Mouse (Mus musculus) intestine, embryonic 15.5 days (tissue): ENCODE measurements around the gene Ift52. TPM values are rescaled to one million over a fixed set of nuclear protein-coding genes. Genes with fewer than 3 reads are reported as not detected.

Experiments used
- ATAC-seq: fragments of 200-750 bp; cut with Nextera tagmentation; 2 replicates; pipeline ENCODE4 v1.8.0; 2017; ENCODE audit warnings: moderate TSS enrichment, moderate library complexity
- H3K27ac ChIP-seq: fragments of 300-500 bp; sonication (generic); 2 replicates; pipeline ENCODE4 v1.5.1; 2015; ENCODE audit warnings: mild to moderate bottlenecking, inconsistent platforms
- H3K27me3 ChIP-seq: fragments of 300-500 bp; sonication (generic); replicated peaks from 2 replicates; pipeline ENCODE4 v1.6.1; 2015; ENCODE audit warnings: inconsistent platforms
- H3K36me3 ChIP-seq: fragments of 300-500 bp; sonication (generic); 2 replicates; pipeline ENCODE4 v1.6.1; 2015; ENCODE audit warnings: inconsistent platforms
- H3K4me1 ChIP-seq: fragments of 300-500 bp; sonication (generic); replicated peaks from 2 replicates; pipeline ENCODE4 v1.6.1; 2015; ENCODE audit warnings: inconsistent platforms
- H3K4me2 ChIP-seq: fragments of 300-500 bp; sonication (generic); replicated peaks from 2 replicates; pipeline ENCODE4 v1.6.1; 2015; ENCODE audit warnings: mild to moderate bottlenecking, inconsistent platforms
- H3K4me3 ChIP-seq: fragments of 300-500 bp; sonication (generic); replicated peaks from 2 replicates; pipeline ENCODE4 v1.5.1; 2015; ENCODE audit warnings: inconsistent platforms
- H3K9ac ChIP-seq: fragments of 300-500 bp; sonication (generic); 2 replicates; pipeline ENCODE4 v1.6.1; 2015; ENCODE audit warnings: inconsistent platforms
- H3K9me3 ChIP-seq: fragments of 300-500 bp; sonication (generic); 2 replicates; pipeline ENCODE4 v1.6.1; 2016; ENCODE audit warnings: inconsistent platforms
- WGBS: fragments of 180-500 bp; shearing (Covaris S2); methylation state at CpG from one replicate; pipeline ENCODE4 v1.1.7; 2015; 5-methylcytosine and 5-hydroxymethylcytosine counted together
- polyA plus RNA-seq: library from polyadenylated mRNA; unstranded; fragments of >200 nt; fragmentation: Nextera tagmentation; extraction: Ambion mirVana; gene quantifications from 2 replicates; pipeline ENCODE4 v1.2.1, GENCODE M21; 2015

The Ift52 gene
- polyA plus RNA-seq, 1 experiment from 2014 or later = 47.7 TPM

GRCm38 (mm10) chr2:163084519-163084918 lies 67.4 kb downstream of the Ift52 start:
- no peak for ATAC-seq
- Histone ChIP-seq H3K27ac (no peak overlapping the region), H3K36me3 (no peaks in the 10 kb centered on the region), H3K4me1 (no peaks in the 10 kb centered on the region), H3K9me3 (no peaks in the 10 kb centered on the region), H3K27me3 (no peaks in the 10 kb centered on the region), H3K4me3 (no peak overlapping the region), H3K4me2 (no peak overlapping the region), H3K9ac (no peak overlapping the region)
- WGBS = 90% methylated on average over 3 of the region's 3 CpGs

- no peaks in the 10 kb centered on the region for H3K36me3 ChIP-seq
- H3K9me3 ChIP-seq = no peaks in the 10 kb centered on the region
- H3K4me1 ChIP-seq = no peaks in the 10 kb centered on the region
- no peak overlapping the region for H3K4me3 ChIP-seq
- H3K4me2 ChIP-seq = no peak overlapping the region
- 88% methylated on average over 6 of the region's 6 CpGs for WGBS
- no peaks in the 10 kb centered on the region for H3K27me3 ChIP-seq
- no peak overlapping the region for H3K27ac ChIP-seq
- no peak overlapping the region for H3K9ac ChIP-seq
- ATAC-seq = no peak
Observed at GRCm38 (mm10) chr2:163085047-163085446, 67.9 kb downstream of the Ift52 start.

GRCm38 (mm10) chr2:163086561-163086960 lies 69.4 kb downstream of the Ift52 start:
- 78% methylated on average over 8 of the region's 8 CpGs for WGBS
- Histone ChIP-seq H3K9me3 (no peaks in the 10 kb centered on the region), H3K4me2 (no peak overlapping the region), H3K27me3 (no peaks in the 10 kb centered on the region), H3K36me3 (no peaks in the 10 kb centered on the region), H3K27ac (no peak overlapping the region), H3K9ac (no peak overlapping the region), H3K4me3 (no peak overlapping the region), H3K4me1 (no peaks in the 10 kb centered on the region)
- no peak for ATAC-seq

GRCm38 (mm10) chr2:163087728-163088127 lies 70.6 kb downstream of the Ift52 start, which contains the start of gene Gtsf1l:
Gene Gtsf1l (minus strand): TSS chr2:163087855.
- 87% methylated on average over 9 of the region's 9 CpGs for WGBS
- no peak within 1 kb of the TSS for H3K4me3 ChIP-seq
- no peaks in the 10 kb centered on the region for H3K9me3 ChIP-seq
- no peak within 1 kb of the TSS for H3K27ac ChIP-seq
- no peaks in the 10 kb centered on the region for H3K27me3 ChIP-seq
- no peak within 1 kb of the TSS for H3K9ac ChIP-seq
- no peak for ATAC-seq
- H3K36me3 ChIP-seq = no peaks in the 10 kb centered on the region
- H3K4me2 ChIP-seq = no peak within 1 kb of the TSS
- H3K4me1 ChIP-seq = no peaks in the 10 kb centered on the region

GRCm38 (mm10) chr2:163089475-163090123 lies 72.4 kb downstream of the Ift52 start:
- no peaks in the 10 kb centered on the region for H3K36me3 ChIP-seq
- no peak overlapping the region for H3K27ac ChIP-seq
- H3K27me3 ChIP-seq = no peaks in the 10 kb centered on the region
- H3K4me3 ChIP-seq = no peak overlapping the region
- no peak for ATAC-seq
- H3K9ac ChIP-seq = no peak overlapping the region
- no peak overlapping the region for H3K4me2 ChIP-seq
- no peaks in the 10 kb centered on the region for H3K9me3 ChIP-seq
- H3K4me1 ChIP-seq = no peaks in the 10 kb centered on the region
- WGBS = 76% methylated on average over 5 of the region's 5 CpGs

GRCm38 (mm10) chr2:163094909-163095308 lies 77.8 kb downstream of the Ift52 start:
- H3K4me1 ChIP-seq = 0 out of 2 replicates have a peak, but pooled peaks cover 2% of the 10 kb centered on the region
- WGBS = 85% methylated on average over 10 of the region's 10 CpGs
- H3K27me3 ChIP-seq = no peaks in the 10 kb centered on the region
- ATAC-seq = no peak
- H3K4me3 ChIP-seq = no peak overlapping the region
- H3K9me3 ChIP-seq = no peaks in the 10 kb centered on the region
- H3K9ac ChIP-seq = no peak overlapping the region
- H3K36me3 ChIP-seq = no peaks in the 10 kb centered on the region
- H3K4me2 ChIP-seq = no peak overlapping the region
- no peak overlapping the region for H3K27ac ChIP-seq

Other genes starting within 250 kb of the Ift52 start
- 184 and 196 TPM in 2 replicates for gene Srsf6, start 85.8 kb upstream of the Ift52 start, polyA plus RNA-seq
- gene L3mbtl1, start 73.9 kb upstream of the Ift52 start, polyA plus RNA-seq = 0.11 and 0.18 TPM in 2 replicates
- gene Sgk2, start 30.0 kb upstream of the Ift52 start, polyA plus RNA-seq = 0.85 and 1.2 TPM in 2 replicates
- 25.0 and 26.2 TPM in 2 replicates for gene Mybl2, start 37.3 kb downstream of the Ift52 start, polyA plus RNA-seq
- gene Gtsf1l, start 70.5 kb downstream of the Ift52 start, polyA plus RNA-seq = not detected in 2 replicates
- gene Tox2, start 185.8 kb downstream of the Ift52 start, polyA plus RNA-seq = 5.0 and 6.1 TPM in 2 replicates